In the genomic region with DNA sequence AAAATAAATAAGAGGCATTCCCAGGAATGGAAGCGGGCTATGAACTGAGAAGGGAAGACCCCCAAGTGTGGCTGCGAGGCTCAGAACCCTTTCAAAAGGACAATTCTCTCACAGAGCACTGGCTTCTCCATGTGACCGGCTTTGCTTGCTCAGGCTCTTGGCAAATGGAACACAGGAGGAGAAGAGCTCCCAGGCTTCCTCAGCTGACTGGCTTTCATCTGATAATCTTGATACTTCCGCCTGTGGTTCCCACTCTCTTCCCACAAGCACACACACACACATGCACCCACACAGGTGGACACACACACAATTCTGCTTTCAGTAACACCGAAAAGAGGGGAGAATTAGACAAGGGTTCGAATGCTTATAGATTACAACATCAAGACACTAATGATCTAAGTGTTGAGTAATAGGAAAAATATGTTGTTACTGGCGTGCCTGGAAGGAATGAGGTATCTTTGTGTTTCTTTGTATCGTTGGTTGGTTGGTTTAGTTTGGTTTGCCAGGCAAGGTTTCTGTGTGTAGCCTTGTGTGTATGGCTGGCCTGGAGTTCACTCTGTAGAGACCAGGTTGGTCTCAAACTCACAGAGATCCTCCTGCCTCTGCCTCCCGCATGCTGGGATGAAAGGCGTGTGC, we compare ENCODE assay signal across 35 mouse cellular contexts. TPM values are rescaled to one million over a fixed set of nuclear protein-coding genes. Genes with fewer than 3 reads are reported as not detected.
A peak's percentile ranks its signal among the peaks of the same experiment; 100 is the strongest.
DNase-seq lines count a peak whose midpoint lies in the region; ATAC-seq and TF ChIP-seq lines count a peak whose summit lies in the region.
"Had no signal": no experiment of that assay in that cellular context is flagged by ENCODE, and none has a peak within 500 bp of the region (broad histone marks: within the 10 kb centered on the region; RNA-seq: fewer than 3 reads in every experiment).

No protein-coding gene starts in this region.

- peak; percentile 85 for DNase-seq in heart, adult 11 months
- DNase-seq in heart, postnatal 25 days (ENCODE audit: low spot score), result no peak
- no peak for DNase-seq in testis, postnatal 14 days (ENCODE audit: low spot score)
- DNase-seq in embryonic facial prominence, embryonic 14.5 days (ENCODE audit: low spot score), result no peak
- no peak for DNase-seq in thymus, postnatal 25 days
- DNase-seq: cerebellum, adult 18-20 months; cerebellum, postnatal 10 days; forebrain, postnatal 0 days; heart, postnatal 14 days; layer of hippocampus, postnatal 36 days; liver, embryonic 13.5 days; lung, postnatal 10 days; midbrain, embryonic 14.5 days; right cerebral cortex, postnatal 25 days; thymus, adult 18-20 months; thymus, postnatal 36 days had no signal

- no peak for TF ChIP-seq CTCF in testis, adult 2 months (IDR thresholded peaks at IDR 0.05; ENCODE audit: control insufficient read depth, insufficient read depth, insufficient replicate concordance, low read depth, low read length)

- no peak for ATAC-seq in embryonic facial prominence, embryonic 14.5 days (ENCODE audit: low read depth)
- no peak for ATAC-seq in limb, embryonic 15.5 days (ENCODE audit: insufficient number of reproducible peaks, low FRiP score, low TSS enrichment, low read depth)
- ATAC-seq in inflammation-experienced regulatory T-cells, adult 6 months, result no peak
- ATAC-seq: forebrain, postnatal 0 days; hindbrain, embryonic 16.5 days; intestine, embryonic 15.5 days had no signal

- no peak for TF ChIP-seq POLR2A in testis, adult 2 months (IDR thresholded peaks at IDR 0.05; ENCODE audit: control insufficient read depth, low read depth, low read length)

- H3K27ac ChIP-seq in testis, adult 2 months (ENCODE audit: control insufficient read depth, insufficient read depth, low read depth, low read length), result peak overlapping the region; percentile 56
- peak overlapping the region; percentile 39; the same call in 1 of the 2 replicates for H3K27ac ChIP-seq in embryonic facial prominence, embryonic 14.5 days (replicated peaks; ENCODE audit: low read depth, low read length)
- 0 out of 2 replicates have a peak overlapping the region, but pooled peaks have one; percentile 74 for H3K27ac ChIP-seq in limb, embryonic 15.5 days
- H3K27ac ChIP-seq: forebrain, embryonic 12.5 days; intestine, embryonic 15.5 days; liver, embryonic 13.5 days; stomach, embryonic 15.5 days had no signal

- whole genome bisulfite sequencing in embryonic facial prominence, embryonic 14.5 days, result 70% methylated on average over 10 of the region's 10 CpGs
- 67% methylated on average over 10 of the region's 10 CpGs for WGBS in limb, embryonic 15.5 days

- no peaks in the 10 kb centered on the region for H3K9me3 ChIP-seq in embryonic facial prominence, embryonic 14.5 days (ENCODE audit: control insufficient read depth, low read length)
- H3K9me3 ChIP-seq in limb, embryonic 15.5 days, result no peaks in the 10 kb centered on the region
- H3K9me3 ChIP-seq: forebrain, embryonic 12.5 days; G1E; intestine, embryonic 15.5 days; liver, embryonic 13.5 days; stomach, embryonic 15.5 days had no signal

- intact Hi-C loops in heart, postnatal 25 days (cut with DNase I), result no loop called here

- no peaks in the 10 kb centered on the region; the same call in none of the 2 replicates for H3K4me1 ChIP-seq in testis, adult 2 months (ENCODE audit: control insufficient read depth, insufficient read depth, low read length)
- 0 out of 2 replicates have a peak, but pooled peaks cover 4% of the 10 kb centered on the region for H3K4me1 ChIP-seq in embryonic facial prominence, embryonic 14.5 days (ENCODE audit: control insufficient read depth, insufficient read depth, low read length)
- peaks cover 9% of the 10 kb centered on the region for H3K4me1 ChIP-seq in limb, embryonic 15.5 days
- H3K4me1 ChIP-seq: forebrain, embryonic 12.5 days; intestine, embryonic 15.5 days; stomach, embryonic 15.5 days had no signal

- H3K27me3 ChIP-seq in testis, adult 2 months (ENCODE audit: control insufficient read depth, insufficient read depth, low read length), result no peaks in the 10 kb centered on the region
- no peaks in the 10 kb centered on the region for H3K27me3 ChIP-seq in embryonic facial prominence, embryonic 14.5 days (replicated peaks; ENCODE audit: control insufficient read depth, insufficient read depth, low read length)
- no peaks in the 10 kb centered on the region for H3K27me3 ChIP-seq in limb, embryonic 15.5 days
- H3K27me3 ChIP-seq: forebrain, embryonic 12.5 days; intestine, embryonic 15.5 days; liver, embryonic 13.5 days; stomach, embryonic 15.5 days had no signal

- no peak overlapping the region for H3K9ac ChIP-seq in embryonic facial prominence, embryonic 14.5 days (ENCODE audit: low read depth, low read length)
- no peak overlapping the region for H3K9ac ChIP-seq in limb, embryonic 15.5 days
- H3K9ac ChIP-seq: forebrain, embryonic 12.5 days; forebrain, postnatal 0 days; intestine, embryonic 15.5 days; liver, embryonic 13.5 days; stomach, embryonic 15.5 days had no signal

- H3K4me2 ChIP-seq in embryonic facial prominence, embryonic 14.5 days (ENCODE audit: low read depth, low read length), result no peak overlapping the region
- no peak overlapping the region for H3K4me2 ChIP-seq in limb, embryonic 15.5 days
- H3K4me2 ChIP-seq: forebrain, embryonic 12.5 days; intestine, embryonic 15.5 days; liver, embryonic 13.5 days; stomach, embryonic 15.5 days had no signal

- no peaks in the 10 kb centered on the region for H3K36me3 ChIP-seq in testis, adult 2 months (ENCODE audit: control insufficient read depth, insufficient read depth, low read length)
- H3K36me3 ChIP-seq in embryonic facial prominence, embryonic 14.5 days (ENCODE audit: control insufficient read depth, insufficient read depth, low read length), result no peaks in the 10 kb centered on the region
- no peaks in the 10 kb centered on the region for H3K36me3 ChIP-seq in limb, embryonic 15.5 days
- H3K36me3 ChIP-seq: forebrain, embryonic 12.5 days; G1E; intestine, embryonic 15.5 days; liver, embryonic 13.5 days; stomach, embryonic 15.5 days had no signal

- H3K4me3 ChIP-seq in testis, adult 2 months (ENCODE audit: control insufficient read depth, low read depth, low read length), result no peak overlapping the region
- no peak overlapping the region for H3K4me3 ChIP-seq in embryonic facial prominence, embryonic 14.5 days (ENCODE audit: low read depth, low read length)
- H3K4me3 ChIP-seq in limb, embryonic 15.5 days, result no peak overlapping the region
- H3K4me3 ChIP-seq: erythroblast, embryonic 14.5 days; forebrain, embryonic 12.5 days; intestine, embryonic 15.5 days; liver, embryonic 13.5 days; stomach, embryonic 15.5 days had no signal

RNA-seq across cellular contexts. Expression of gene Aldh3a2, which starts 16.3 kb away (rescaled TPM):
- 10 to 100 TPM; 30.6 to 35.2 TPM for total RNA-seq in heart, postnatal 25 days (2021)
- polyA plus RNA-seq in testis, adult 2 months (2012; rRNA removed), result 18.3 and 21.3 TPM in 2 replicates
- polyA plus RNA-seq in embryonic facial prominence, embryonic 14.5 days (2014; fragmentation: Nextera tagmentation; extraction: Ambion mirVana), result 36.4 and 37.4 TPM in 2 replicates
- 32.8 and 33.2 TPM in 2 replicates for polyA plus RNA-seq in limb, embryonic 15.5 days (2015; fragmentation: Nextera tagmentation; extraction: Ambion mirVana)
- polyA plus RNA-seq in inflammation-experienced regulatory T-cells, adult 6 months (2017; shearing (Covaris generic)), result 10 to 100 TPM; 36.1 to 44.6 (median 42.1) TPM
- polyA plus RNA-seq: erythroblast, embryonic 14.5 days had no signal

RNA-seq across cellular contexts. Expression of gene Slc47a2, which starts 59.1 kb away (rescaled TPM):
- not detected for total RNA-seq in heart, postnatal 25 days (2021)
- polyA plus RNA-seq in testis, adult 2 months (2012; rRNA removed), result 69.1 and 87.1 TPM in 2 replicates
- 0.29 TPM in 1 of 2 replicates, not detected in the other for polyA plus RNA-seq in embryonic facial prominence, embryonic 14.5 days (2014; fragmentation: Nextera tagmentation; extraction: Ambion mirVana)
- not detected in 2 replicates for polyA plus RNA-seq in limb, embryonic 15.5 days (2015; fragmentation: Nextera tagmentation; extraction: Ambion mirVana)
- not detected for polyA plus RNA-seq in inflammation-experienced regulatory T-cells, adult 6 months (2017; shearing (Covaris generic))
- total RNA-seq: adrenal gland, adult 2 months; adrenal gland, postnatal 36 days; forebrain, postnatal 0 days; G1E; gastrocnemius, adult 8-10 months; gastrocnemius, postnatal 4 days; heart, postnatal 14 days; monocyte, adult 5-6 weeks had no signal
- polyA plus RNA-seq: brain, embryonic 14.5 days; embryonic facial prominence, embryonic 11.5 days; erythroblast, embryonic 14.5 days; forebrain, embryonic 12.5 days; forebrain, postnatal 0 days; G1E; hindbrain, embryonic 11.5 days; intestine, embryonic 15.5 days; limb, embryonic 11.5 days; midbrain, embryonic 14.5 days; neural tube, embryonic 14.5 days; stomach, embryonic 15.5 days had no signal

Comparison
In these comparisons a context has a peak if more than half of its experiments do, and no peak if none do; other contexts are left out.
1. RNA of gene Slc47a2, which starts 59.1 kb away (polyA plus RNA-seq): 69.1 to 87.1 TPM in testis, adult 2 months; 0.29 TPM in embryonic facial prominence, embryonic 14.5 days, not detected in limb, embryonic 15.5 days and not detected in inflammation-experienced regulatory T-cells, adult 6 months; every median in the first group is over 10 times any median in the second.
2. Peak in every context shown above with its lines, with median percentiles within 50 percentile points of each other: H3K27ac ChIP-seq.